Mouse (Mus musculus) bone marrow, adult 2 months (tissue): ENCODE data around the gene Otulin.

Experiments
- CTCF ChIP-seq: fragments of 200-500 bp; IDR thresholded peaks from 2 replicates; pipeline ENCODE4 v1.5.1; 2011; ENCODE audit warnings: low read length, control low read depth; ENCODE audit not compliant: control insufficient read depth, insufficient read depth
- POLR2A ChIP-seq: fragments of 200-500 bp; IDR thresholded peaks from 2 replicates; pipeline ENCODE4 v1.6.1; 2011; ENCODE audit warnings: low read depth, mild to moderate bottlenecking, control low read depth, low read length, borderline replicate concordance; ENCODE audit not compliant: control insufficient read depth

- TF ChIP-seq CTCF (no peak), POLR2A (no peak)
These were observed 48.0 kb upstream of the Otulin start for GRCm38 (mm10) chr15:27678511-27678910.
